Mouse (Mus musculus) embryonic fibroblast, embryonic 13.5 days (primary cell): ENCODE data around the gene Izumo4.

Experiments
- CTCF ChIP-seq: IDR thresholded peaks from 2 replicates; pipeline ENCODE4 v1.5.1; 2011; ENCODE audit warnings: mild to moderate bottlenecking, control low read depth, low read length, moderate library complexity, borderline replicate concordance; ENCODE audit not compliant: insufficient read depth
- POLR2A ChIP-seq: IDR thresholded peaks from 2 replicates; pipeline ENCODE4 v1.6.1; 2011; ENCODE audit warnings: low read depth, mild to moderate bottlenecking, control low read depth, low read length, moderate library complexity

- TF ChIP-seq POLR2A (no peak), CTCF (no peak)
These were observed 4.6 kb upstream of the Izumo4 start for GRCm38 (mm10) chr10:80697393-80697787.
